Mouse (Mus musculus): ENCODE measurements around the gene Cfap126. TPM values are rescaled to one million over a fixed set of nuclear protein-coding genes. Genes with fewer than 3 reads are reported as not detected.

Gene Cfap126
- total and polyA plus RNA-seq, 3 experiments = 0.69 to 3.5 TPM; not detected in 1

GRCm38 (mm10) chr1:171109620-171110019, 4.1 kb upstream of the Cfap126 start:
- no peaks in the 10 kb centered on the region for H3K27me3 ChIP-seq (ENCODE audit: control insufficient read depth in 1 of 2, insufficient read depth in 2 of 2, low read length in 2 of 2)

GRCm38 (mm10) chr1:171110659-171111019, 3.1 kb upstream of the Cfap126 start:
- Histone ChIP-seq H3K27me3 (ENCODE audit: control insufficient read depth in 1 of 2, insufficient read depth in 2 of 2, low read length in 2 of 2) (no peaks in the 10 kb centered on the region), H3K4me3 (ENCODE audit: control insufficient read depth in 1 of 2, insufficient read depth in 1 of 2, low read depth in 2 of 2, low read length in 2 of 2) (peak overlapping the region; percentile 53 to 58)
- TF ChIP-seq JUND (IDR thresholded peaks at IDR 0.05; ENCODE audit: low read depth, low read length) (no peak), ZKSCAN1 (IDR thresholded peaks at IDR 0.05; ENCODE audit: low read depth, low read length) (no peak), ELF1 (IDR thresholded peaks at IDR 0.05; ENCODE audit: low read depth, low read length) (no peak), NRF1 (IDR thresholded peaks at IDR 0.05; ENCODE audit: insufficient read depth, low read depth, low read length, poor library complexity, severe bottlenecking) (no peak), MAFK (IDR thresholded peaks at IDR 0.05; ENCODE audit: borderline replicate concordance, low read depth, low read length) (no peak), EP300 (IDR thresholded peaks at IDR 0.05; ENCODE audit: low read depth in 1 of 2, low read length in 2 of 2) (no peak), USF2 (IDR thresholded peaks at IDR 0.05; ENCODE audit: borderline replicate concordance in 1 of 2, insufficient read depth in 1 of 2, low read depth in 1 of 2, low read length in 2 of 2) (no peak), ZMIZ1 (IDR thresholded peaks at IDR 0.05; ENCODE audit: low read depth, low read length) (no peak), E2F4 (IDR thresholded peaks at IDR 0.05; ENCODE audit: borderline replicate concordance, low read depth, low read length) (no peak), RCOR1 (IDR thresholded peaks at IDR 0.05; ENCODE audit: low read depth, low read length) (no peak), TBP (IDR thresholded peaks at IDR 0.05; ENCODE audit: low read depth, low read length) (no peak), TCF12 (IDR thresholded peaks at IDR 0.05; ENCODE audit: low read depth, low read length) (no peak), MEF2A (IDR thresholded peaks at IDR 0.05; ENCODE audit: extremely low read depth, insufficient replicate concordance, low read depth, low read length, poor library complexity, severe bottlenecking) (no peak), MXI1 (IDR thresholded peaks at IDR 0.05; ENCODE audit: low read depth, low read length) (no peak), HCFC1 (IDR thresholded peaks at IDR 0.05; ENCODE audit: low read depth, low read length) (no peak), ETS1 (IDR thresholded peaks at IDR 0.05; ENCODE audit: low read depth, low read length) (no peak), CHD1 (IDR thresholded peaks at IDR 0.05; ENCODE audit: low read depth, low read length) (no peak; the same call in 1 of the 2 replicates), MYB (IDR thresholded peaks at IDR 0.05; ENCODE audit: low read depth, low read length) (no peak), MAX (IDR thresholded peaks at IDR 0.05; ENCODE audit: low read length) (no peak), BHLHE40 (IDR thresholded peaks at IDR 0.05; ENCODE audit: borderline replicate concordance, low read depth, low read length) (no peak)

More at GRCm38 (mm10) chr1:171109620-171110019, 4.1 kb upstream of the Cfap126 start:
- TF ChIP-seq NELFE (IDR thresholded peaks at IDR 0.05; ENCODE audit: low read depth, low read length) (no peak), USF1 (IDR thresholded peaks at IDR 0.05; ENCODE audit: low read depth, low read length) (peak; percentile 46; the same call in 1 of the 2 replicates)
- Histone ChIP-seq H3K4me1 (ENCODE audit: control insufficient read depth in 1 of 2, insufficient read depth in 2 of 2, low read length in 2 of 2) (peaks cover 4 to 5% of the 10 kb centered on the region in 2 experiments; a peak in 3 of 4 replicates), H3K79me2 (ENCODE audit: control insufficient read depth, insufficient read depth, low read length, poor library complexity) (no peaks in the 10 kb centered on the region; the same call in 1 of the 2 replicates), H3K9ac (ENCODE audit: control insufficient read depth, low read depth, low read length, poor library complexity, severe bottlenecking) (no peak overlapping the region), H3K27ac (ENCODE audit: control insufficient read depth, low read depth, low read length) (no peak overlapping the region), H3K36me3 (ENCODE audit: control insufficient read depth in 1 of 2, insufficient read depth in 2 of 2, low read length in 2 of 2) (peaks cover 0 to 8% of the 10 kb centered on the region in 2 experiments; a peak in 2 of 4 replicates), H3K9me3 (replicated peaks; ENCODE audit: insufficient read depth, low read length) (no peaks in the 10 kb centered on the region), H3K4me3 (ENCODE audit: control insufficient read depth in 1 of 2, insufficient read depth in 1 of 2, low read depth in 2 of 2, low read length in 2 of 2) (no peak overlapping the region)
- DNase-seq (ENCODE audit: low read depth, low spot score) = no peak

More at GRCm38 (mm10) chr1:171110659-171111019, 3.1 kb upstream of the Cfap126 start:
- peak overlapping the region; percentile 67 for H3K9ac ChIP-seq (ENCODE audit: control insufficient read depth, low read depth, low read length, poor library complexity, severe bottlenecking)
- H3K36me3 ChIP-seq (ENCODE audit: control insufficient read depth in 1 of 2, insufficient read depth in 2 of 2, low read length in 2 of 2) = peaks cover 0 to 12% of the 10 kb centered on the region in 2 experiments; a peak in 2 of 4 replicates
- no peak for DNase-seq (ENCODE audit: low read depth, low spot score)
- H3K4me1 ChIP-seq (ENCODE audit: control insufficient read depth in 1 of 2, insufficient read depth in 2 of 2, low read length in 2 of 2) = peaks cover 4 to 13% of the 10 kb centered on the region in 2 experiments
- no peaks in the 10 kb centered on the region for H3K9me3 ChIP-seq (replicated peaks; ENCODE audit: insufficient read depth, low read length)
- H3K27ac ChIP-seq (ENCODE audit: control insufficient read depth, low read depth, low read length) = peak overlapping the region; percentile 52
- H3K79me2 ChIP-seq (ENCODE audit: control insufficient read depth, insufficient read depth, low read length, poor library complexity) = no peaks in the 10 kb centered on the region; the same call in 1 of the 2 replicates

Data from MEL (cell line).